Mouse (Mus musculus) heart, postnatal 36 days (tissue): ENCODE data around the gene Rsad2. TPM values are rescaled to one million over a fixed set of nuclear protein-coding genes. Genes with fewer than 3 reads are reported as not detected.
A peak's percentile ranks its signal among the peaks of the same experiment; 100 is the strongest.
"Not testable (repeated sequence)": the region's sequence is repeated elsewhere in the genome, so short reads cannot be mapped to it uniquely, and the experiment has no call there.

Source experiments
- DNase-seq, 2 experiments: peaks; one replicate each; pipeline ENCODE4 v3.0.0; 2021 to 2022
- intact Hi-C: fragments of 180-260 bp; cut with DNase I; formaldehyde crosslinking; loops from one replicate; pipeline ENCODE4 v1.15.1; 2025
- total RNA-seq, 2 experiments: library from RNA; stranded (reverse); gene quantifications; 2 replicates each; pipeline ENCODE4 v1.2.3; 2021

Gene Rsad2
- total RNA-seq: 10 to 100 TPM in 1 of 2 experiments, 1 to 10 TPM in 1; 8.0 to 23.8 TPM

GRCm38 (mm10) chr12:26456028-26456698 is at the start of gene Rsad2:
Rsad2 (minus strand) TSS chr12:26456452.
- DNase-seq: peak; percentile 57 to 68

DNA sequence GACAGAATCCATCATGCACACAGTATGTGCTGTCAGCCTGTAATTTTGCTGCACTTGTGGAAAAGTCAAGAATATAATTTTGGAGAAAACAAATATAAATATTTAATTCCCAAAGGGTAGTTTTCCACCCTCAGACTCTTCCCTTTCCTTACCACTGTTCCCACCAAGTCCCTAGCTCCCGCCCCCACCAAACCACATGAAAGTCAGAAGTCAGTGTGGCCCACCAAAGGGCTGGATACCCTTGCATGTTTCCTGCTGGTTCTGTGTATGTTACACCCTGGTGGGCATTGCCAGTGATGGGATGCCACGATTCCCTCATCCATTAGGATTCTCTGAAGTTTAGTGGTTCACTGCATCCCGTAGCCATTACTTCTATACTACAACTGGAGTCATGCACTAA is 44.8 kb upstream of the Rsad2 start:
- DNase-seq: no peak
- intact Hi-C loops: no loop called here

More at GRCm38 (mm10) chr12:26456028-26456698, at the start of gene Rsad2:
- intact Hi-C loops: no loop called here

DNA sequence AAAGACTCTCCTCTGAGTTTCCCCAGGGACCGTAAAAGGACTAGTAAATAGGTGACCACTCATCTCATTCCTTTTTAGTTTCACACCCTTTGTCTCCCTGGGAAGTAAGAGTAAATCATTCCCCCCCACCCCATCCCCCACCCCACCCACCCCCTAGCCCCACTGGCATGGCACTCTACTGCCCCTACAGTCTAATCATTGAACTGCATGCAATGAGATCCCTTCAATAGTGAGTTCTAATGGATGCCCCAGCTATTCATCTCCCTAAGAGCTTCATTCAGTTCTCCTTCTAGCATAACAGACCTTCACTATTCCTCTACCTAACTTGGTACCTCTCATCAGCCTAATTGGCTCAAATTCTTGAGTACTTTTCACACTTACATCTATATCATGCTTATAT is 33.7 kb upstream of the Rsad2 start:
- intact Hi-C loops: no loop called here
- DNase-seq: no peak

DNA sequence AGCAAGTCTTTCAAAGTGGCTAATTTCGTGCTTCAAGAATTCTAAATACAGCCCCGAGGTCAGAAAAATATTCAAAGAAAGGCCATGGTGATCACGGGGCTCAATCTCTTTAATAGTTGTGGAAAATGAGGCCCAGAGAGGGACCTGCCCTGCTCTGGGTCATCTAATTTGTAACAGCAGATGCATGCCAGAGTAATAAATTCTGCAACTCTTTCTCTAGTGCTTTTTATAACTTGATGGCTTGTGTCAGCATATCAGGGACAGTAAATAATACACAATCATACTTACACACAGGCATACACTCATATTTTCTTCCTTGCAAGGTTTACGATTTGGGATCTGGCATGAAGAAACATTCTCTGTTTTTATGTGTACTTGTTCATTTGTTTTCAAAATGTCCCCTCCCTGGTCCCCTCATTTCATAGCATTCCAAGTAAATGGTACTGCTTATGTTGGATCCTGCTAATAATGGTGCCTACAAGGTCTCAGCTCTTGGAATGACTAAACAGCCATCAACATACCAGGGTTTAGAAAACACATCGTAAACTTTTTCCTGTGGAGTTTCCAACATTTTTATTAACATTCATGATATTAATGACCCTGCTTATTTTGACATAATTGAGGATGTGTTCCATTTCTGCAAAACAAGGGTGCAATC is 32.5 kb upstream of the Rsad2 start:
- no peak for DNase-seq
- intact Hi-C loops: no loop called here

- intact Hi-C loops: no loop called here
- DNase-seq: no peak
These were observed 31.8 kb upstream of the Rsad2 start for GRCm38 (mm10) chr12:26487874-26488616.

DNA sequence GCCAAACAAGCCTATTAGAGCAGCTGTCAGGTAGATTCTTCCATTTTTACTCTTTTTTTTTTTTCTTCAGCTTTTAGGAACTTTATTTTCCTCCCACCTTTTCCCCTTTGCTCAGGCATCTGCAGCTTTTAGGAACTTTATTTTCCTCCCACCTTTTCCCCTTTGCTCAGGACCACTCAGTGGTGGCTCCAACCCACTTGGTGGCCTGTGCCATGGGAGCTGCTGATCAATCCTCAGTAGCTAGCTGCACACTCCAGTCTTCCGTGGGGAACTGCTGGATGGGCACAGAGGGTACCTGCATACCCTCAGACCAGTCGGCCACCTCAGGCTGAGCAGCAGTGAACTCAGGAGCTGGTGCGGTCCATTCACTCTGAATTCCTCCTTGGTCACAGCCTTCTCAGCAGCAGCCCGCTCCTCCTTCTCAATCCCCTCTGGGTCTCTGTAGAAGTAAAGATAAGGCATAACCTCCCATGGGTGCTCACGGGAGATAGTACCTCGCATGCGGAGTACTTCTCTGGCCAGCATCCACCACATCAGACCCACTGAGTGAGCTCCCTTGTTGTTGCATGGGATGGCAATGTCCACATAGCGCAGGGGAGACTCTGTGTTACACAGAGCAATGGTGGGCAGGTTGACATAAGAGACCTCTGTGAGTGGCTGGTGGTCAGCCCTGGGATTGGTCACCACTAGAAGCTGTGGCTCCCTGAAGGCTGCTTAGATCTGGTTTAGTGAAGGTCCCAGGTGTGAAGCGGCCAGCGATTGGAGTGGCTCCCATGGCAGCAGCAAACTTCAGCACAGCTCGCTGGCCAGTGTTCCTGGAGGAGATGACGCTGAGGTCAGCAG is 29.7 kb upstream of the Rsad2 start:
- intact Hi-C loops, DNase-seq: not testable (repeated sequence)

- peak; percentile 26 to 52 for DNase-seq
- intact Hi-C loops: no loop called here
These were observed 22.1 kb upstream of the Rsad2 start for GRCm38 (mm10) chr12:26478196-26479004.

GRCm38 (mm10) chr12:26477198-26477597 is 20.9 kb upstream of the Rsad2 start:
- no peak for DNase-seq
- intact Hi-C loops: no loop called here

GRCm38 (mm10) chr12:26473746-26474145 is 17.5 kb upstream of the Rsad2 start:
- DNase-seq: no peak
- intact Hi-C loops: no loop called here

GRCm38 (mm10) chr12:26472770-26473481 is 16.7 kb upstream of the Rsad2 start:
- DNase-seq: no peak
- intact Hi-C loops: no loop called here

DNA sequence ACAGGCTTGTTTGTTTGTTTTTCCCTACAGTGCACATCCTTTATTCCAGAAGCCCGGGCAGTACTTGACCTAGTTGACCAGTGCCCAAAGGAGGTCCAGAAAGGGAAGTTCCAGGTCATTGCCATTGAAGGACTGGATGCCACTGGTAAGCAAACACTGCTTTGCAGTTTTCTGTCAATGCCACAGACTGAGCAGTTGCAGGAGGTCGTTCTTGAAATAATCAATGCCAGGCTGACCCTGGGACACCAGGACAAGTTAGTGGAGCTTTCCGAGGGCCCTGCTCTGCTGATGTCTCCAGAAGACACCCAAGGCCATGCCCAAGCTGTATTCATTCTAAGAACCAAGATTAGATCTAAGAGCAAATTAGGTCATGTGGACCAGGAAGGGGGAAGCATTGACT is 15.1 kb upstream of the Rsad2 start:
- no peak for DNase-seq
- intact Hi-C loops: no loop called here

- intact Hi-C loops: no loop called here
- DNase-seq: no peak
These were observed 13.8 kb upstream of the Rsad2 start for GRCm38 (mm10) chr12:26470042-26470409.

- DNase-seq: peak; percentile 84 to 86
- intact Hi-C loops: loop anchor here (5.0 kb wide), 1 partner anchor 152 kb away; no protein-coding TSS in a partner anchor
These were observed 13.1 kb upstream of the Rsad2 start, which contains the start of gene Cmpk2 for GRCm38 (mm10) chr12:26469098-26470041. Cmpk2 (plus strand) TSS chr12:26469204.

DNA sequence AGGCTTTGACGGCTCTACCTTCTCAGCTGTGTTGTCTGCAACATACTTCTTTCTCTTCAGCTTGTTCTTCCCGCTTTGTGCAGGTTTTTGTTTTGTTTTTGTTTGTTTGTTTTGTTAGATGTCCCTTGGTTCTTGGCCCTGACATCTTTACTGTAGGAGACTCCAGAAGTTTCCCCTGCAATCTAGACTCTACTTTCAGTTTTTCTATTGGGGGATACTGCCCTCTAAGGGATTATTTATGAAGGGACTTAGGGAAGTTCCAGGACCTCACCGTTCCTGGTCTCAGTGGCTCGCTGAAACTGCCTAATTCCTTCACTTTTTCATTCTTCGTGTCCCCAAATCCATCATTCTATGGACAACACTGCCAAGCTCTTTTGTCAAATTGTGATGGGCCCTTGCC is 9.3 kb upstream of the Rsad2 start:
- DNase-seq: no peak
- intact Hi-C loops: loop anchor here (5.0 kb wide), 1 partner anchor 148 kb away; no protein-coding TSS in a partner anchor

GRCm38 (mm10) chr12:26460091-26460490 is 3.8 kb upstream of the Rsad2 start:
- no peak for DNase-seq
- intact Hi-C loops: no loop called here

DNA sequence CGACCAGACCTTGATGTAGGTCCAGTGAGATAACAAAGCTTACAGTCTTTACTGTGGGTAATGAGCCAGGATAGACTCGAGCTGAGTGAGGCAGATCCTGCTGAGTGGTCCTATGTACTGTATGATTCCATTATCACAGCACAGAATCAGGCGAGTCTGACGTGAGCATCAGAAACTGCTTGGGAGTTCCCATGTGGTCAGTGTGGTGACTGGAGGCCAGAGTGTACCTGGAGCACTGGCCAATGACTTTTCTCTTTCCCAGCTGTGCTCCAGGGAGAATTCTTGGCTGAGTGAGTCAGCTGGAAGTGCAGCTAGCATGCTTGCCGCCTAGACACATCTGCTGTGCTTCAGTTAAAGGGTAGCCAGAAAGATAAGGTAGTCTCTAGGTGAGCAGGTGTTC is 1.6 kb downstream of the Rsad2 start:
- intact Hi-C loops: no loop called here
- DNase-seq: no peak

DNA sequence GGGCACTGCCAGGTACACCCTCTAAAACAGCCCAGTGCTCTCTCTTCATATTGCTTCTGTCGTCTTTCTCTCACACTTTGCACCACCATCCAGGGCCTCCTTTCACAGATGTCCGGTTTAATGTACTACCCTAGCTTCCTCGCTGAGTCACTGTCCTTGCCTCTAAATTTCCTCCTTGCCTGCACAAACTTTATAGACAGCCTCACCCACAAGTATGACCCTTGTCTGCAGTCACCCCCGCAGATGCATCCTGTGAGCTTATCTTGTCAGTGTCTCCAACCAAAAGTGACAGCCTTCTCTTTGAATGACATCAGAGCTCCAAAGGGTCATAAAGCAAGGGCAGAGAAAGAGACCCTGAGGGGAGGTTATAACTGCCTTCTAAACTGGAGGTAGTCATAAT is 3.3 kb downstream of the Rsad2 start:
- intact Hi-C loops: no loop called here
- no peak for DNase-seq

DNA sequence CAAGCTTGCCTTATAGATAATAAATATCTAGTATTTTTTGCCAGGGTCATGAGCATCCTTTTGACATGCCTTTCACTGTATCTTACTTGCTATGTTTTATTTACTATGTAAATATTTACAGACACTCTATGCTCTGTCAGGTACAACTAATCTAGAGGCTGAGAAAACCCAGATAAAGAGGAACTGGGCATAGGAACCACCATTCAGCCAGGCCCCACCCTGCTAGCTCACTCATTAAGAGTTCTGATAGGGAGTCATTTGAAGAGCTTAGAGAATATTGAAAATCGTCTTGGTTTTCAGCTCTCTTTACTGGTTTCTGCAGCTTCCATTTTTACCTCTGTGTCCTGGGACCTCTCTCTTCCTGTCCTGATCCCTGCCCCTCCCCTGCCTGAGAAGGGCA is 5.1 kb downstream of the Rsad2 start:
- intact Hi-C loops: no loop called here
- no peak for DNase-seq
